Mouse (Mus musculus): ENCODE measurements around the gene Hoxc6.

Gene Hoxc6

DNA sequence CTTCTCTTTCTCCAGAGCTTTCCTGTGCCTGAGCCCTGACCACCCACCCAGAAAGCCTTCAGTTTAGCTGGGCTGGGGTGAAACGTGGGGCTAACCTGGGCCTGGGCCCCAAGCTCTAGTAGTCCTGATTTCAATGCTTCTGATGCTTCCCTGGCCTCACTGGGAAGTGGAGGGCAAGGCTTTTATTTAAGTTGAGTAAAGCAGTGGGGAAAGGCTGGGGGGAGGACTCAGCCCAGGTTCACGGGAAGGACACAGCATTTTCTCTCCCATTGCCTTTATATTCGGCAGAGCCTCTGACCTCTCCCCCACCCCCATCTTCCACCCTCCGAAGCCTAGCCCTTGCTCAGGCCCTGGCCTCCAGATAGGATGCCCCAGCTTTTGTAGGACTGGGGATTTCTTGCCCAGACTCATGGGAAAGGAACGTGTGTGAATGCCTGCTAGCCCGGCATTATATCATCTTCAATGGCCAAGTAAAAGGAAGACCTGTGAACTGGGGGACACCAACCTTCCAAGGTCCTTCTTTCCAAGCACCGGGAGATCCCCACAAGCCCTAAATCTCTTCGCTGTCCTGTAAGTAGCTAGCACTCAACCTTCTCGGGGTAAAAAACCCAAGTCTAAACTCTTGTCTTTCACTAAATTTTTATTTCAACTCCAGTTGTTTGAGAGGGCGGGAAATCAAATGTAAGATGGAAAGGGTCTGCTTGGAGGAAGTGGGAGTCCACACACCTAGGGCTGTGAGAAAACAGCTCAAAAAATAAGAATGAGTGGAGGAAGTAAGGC, 40.8 kb downstream of the Hoxc6 start:
- no peak for DNase-seq (ENCODE audit: low spot score in 2 of 2)

DNA sequence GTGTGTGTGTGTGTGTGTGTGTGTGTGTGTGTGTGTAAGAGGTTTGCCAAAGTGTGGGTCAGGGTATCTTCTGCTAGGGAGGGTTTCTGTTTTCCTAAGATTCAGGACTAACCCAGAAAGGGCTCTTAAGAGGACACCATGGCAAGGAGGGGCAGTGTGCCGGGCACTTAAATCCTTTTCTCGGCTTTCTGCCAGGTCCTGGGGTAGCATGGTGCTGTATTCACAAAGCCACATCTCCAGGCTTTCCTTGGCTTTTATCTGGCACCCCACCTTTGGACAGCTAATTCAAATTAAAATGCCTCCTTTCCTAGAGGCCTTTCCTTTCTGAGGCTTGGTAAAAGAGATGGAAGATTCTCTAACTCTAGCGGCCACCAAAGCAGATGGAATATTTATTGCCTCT, 41.6 kb downstream of the Hoxc6 start:
- no peak for DNase-seq (ENCODE audit: low spot score in 2 of 2)

- no peak for DNase-seq (ENCODE audit: low spot score in 2 of 2)
Measured at GRCm38 (mm10) chr15:103040601-103041000, 42.5 kb downstream of the Hoxc6 start.

DNA sequence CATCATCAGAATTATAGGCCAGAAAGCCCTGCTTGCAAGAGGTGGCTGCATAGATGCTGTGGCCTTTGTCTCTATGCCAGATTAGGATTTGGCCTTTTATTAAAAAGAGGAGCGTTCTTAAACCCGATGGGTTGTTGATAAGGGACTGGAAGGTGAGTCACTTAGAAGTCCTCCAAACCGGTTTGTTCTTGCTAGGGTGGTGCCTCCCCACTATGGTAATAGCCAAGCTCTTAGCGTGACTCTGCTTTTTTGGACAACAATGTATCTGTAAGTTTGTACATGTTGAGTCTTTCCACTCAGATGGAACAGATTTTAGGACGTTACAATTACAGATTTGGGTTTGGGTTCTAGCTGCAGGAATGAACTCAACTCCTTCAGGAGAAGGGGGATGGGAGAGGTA, 43.6 kb downstream of the Hoxc6 start:
- no peak for DNase-seq (ENCODE audit: low spot score in 2 of 2)

GRCm38 (mm10) chr15:103042209-103042608, 44.2 kb downstream of the Hoxc6 start:
- no peak for DNase-seq (ENCODE audit: low spot score in 2 of 2)

DNA sequence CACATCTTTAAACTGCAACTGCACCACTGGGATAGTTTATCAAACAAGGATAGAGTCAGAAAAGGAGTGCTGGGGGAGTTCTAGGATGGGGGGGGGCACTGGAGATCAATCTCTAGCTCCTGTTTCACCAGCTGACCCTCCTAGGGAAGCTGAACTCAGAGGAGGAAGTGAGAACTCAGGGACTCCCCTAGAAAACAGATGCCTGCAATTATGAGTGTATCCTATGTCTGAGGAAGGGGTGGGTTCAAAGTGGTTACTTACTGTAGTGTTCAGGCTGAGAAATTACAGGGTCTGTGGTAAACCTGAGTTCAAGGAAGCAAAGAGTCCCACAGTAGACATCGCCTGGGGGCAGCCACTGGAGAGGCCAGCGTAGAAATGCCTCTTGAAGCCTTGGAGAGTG, 53.6 kb downstream of the Hoxc6 start:
- no peak for DNase-seq (ENCODE audit: low spot score in 2 of 2)

- no peak for DNase-seq (ENCODE audit: low spot score in 2 of 2)
Measured at GRCm38 (mm10) chr15:103053210-103053609, 55.2 kb downstream of the Hoxc6 start.

- DNase-seq (ENCODE audit: low spot score in 2 of 2), result no peak
Measured at GRCm38 (mm10) chr15:103056396-103056795, 58.3 kb downstream of the Hoxc6 start.

DNA sequence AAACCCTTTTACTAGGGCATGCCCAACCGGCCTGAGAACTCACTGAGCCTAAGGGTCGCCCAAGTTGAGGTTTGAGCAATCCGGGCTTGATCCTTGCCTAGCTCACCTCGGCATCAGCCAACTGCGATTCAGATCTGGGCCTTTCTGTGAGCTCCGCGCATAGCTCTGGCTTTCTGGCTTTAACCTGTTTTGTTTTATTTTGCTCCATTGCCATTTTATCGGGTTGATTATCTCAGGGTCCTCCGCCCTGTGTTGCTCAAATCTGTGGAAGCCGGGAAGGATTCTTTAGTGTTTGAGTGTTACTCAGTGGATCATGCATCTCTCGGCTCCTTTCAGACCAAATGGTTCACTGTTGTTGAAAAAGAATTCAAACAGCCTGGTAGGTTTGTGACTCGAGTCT, 60.7 kb downstream of the Hoxc6 start:
- DNase-seq (ENCODE audit: low spot score in 2 of 2), result no peak

- no peak for DNase-seq (ENCODE audit: low spot score in 2 of 2)
Measured at GRCm38 (mm10) chr15:103059393-103059992, 61.4 kb downstream of the Hoxc6 start.

DNA sequence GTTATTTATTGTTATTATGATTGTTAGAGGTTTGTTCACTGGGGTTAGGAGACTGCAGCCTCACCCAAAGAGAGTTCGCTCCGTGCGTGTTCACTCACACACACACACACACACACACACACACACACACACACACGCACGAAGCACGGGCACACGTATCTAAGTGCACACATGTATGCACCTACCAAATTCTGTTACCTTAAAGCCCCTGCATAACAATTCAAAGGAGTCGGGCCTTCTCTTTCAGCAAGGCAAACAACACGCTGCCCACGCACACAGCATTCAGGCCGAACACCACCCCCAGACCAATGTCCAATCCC, 61.9 kb downstream of the Hoxc6 start:
- no peak for DNase-seq (ENCODE audit: low spot score in 2 of 2)

DNA sequence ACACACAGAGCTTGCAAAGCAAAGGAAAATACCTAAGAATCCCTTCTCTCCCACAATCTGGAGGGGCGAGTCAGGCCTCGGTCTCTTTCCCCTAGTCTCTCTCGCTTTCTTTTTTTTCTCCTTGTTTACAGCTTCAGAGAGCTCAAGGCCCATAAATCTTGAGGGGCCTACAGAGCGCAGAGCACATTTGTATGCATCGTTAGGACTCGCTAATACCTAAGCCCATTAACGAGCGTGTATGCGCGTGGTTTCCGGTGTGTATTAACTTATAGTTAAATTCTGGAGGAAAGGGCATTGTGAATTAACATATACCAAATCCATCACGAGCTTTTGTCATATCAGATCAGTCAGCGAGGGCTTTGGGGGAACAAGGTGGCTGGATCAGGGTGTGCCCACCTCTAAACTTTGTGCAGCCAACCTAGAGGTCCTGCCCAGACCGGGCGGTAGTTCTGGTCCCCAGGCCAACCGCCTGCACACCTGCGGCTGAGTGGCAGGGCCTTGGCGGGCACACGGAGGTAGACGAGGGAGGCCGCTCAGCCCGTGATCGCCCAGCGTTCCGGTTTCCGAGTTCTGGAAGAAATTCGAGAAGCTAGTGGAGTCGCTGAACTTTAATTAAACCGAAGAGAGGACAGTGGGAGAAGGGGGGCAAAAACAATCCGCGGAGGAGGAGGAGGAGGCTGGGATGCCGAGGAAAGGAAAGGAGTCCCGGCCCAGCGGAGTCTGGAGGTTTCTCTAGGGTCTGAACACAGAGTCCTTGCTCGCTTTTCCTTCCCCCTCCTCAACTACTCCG, 62.5 kb downstream of the Hoxc6 start:
- DNase-seq (ENCODE audit: low spot score in 2 of 2), result no peak

DNA sequence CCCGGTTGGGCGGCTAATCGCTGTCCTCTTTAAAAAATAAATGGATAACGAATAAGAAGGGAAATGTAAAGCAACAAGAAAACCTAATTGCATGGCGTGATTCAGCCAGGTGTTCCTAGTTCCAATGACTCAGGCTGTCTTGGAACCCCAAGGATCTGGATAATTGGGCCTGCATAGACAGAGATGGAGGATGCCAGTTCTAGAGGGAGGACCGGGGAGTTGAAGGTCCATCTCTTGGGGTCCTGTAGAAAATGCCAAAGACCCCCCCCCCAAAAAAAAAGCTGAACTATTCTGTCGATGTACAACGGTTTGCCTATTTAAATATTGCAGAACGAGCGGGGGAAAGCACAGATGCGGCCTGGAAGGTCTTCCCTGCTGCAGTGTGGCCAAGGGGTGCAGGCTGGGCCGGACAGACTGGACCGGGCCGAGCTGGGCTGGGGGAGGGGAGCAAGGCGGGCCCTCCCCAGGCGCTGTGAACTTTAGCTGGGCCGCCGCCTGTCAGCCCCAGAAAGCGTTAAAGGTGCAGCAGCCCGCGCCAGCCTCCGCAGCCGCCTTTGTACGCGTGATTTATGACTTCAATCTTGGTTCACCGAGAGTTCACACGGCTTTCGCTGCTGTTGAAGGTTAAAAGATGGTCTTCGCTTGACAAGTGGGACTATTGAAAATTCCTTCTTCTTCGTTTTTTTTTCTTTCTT, 63.2 kb downstream of the Hoxc6 start:
- no peak for DNase-seq (ENCODE audit: low spot score in 2 of 2)
